Mouse (Mus musculus) urinary bladder, postnatal 4 days (tissue): ENCODE data around the gene Kcns1.

Source experiments
- DNase-seq, 2 experiments: peaks; one replicate each; pipeline ENCODE4 v3.0.0; 2021 to 2022; ENCODE audit warnings: low spot score in 2 of 2

The Kcns1 gene

DNA sequence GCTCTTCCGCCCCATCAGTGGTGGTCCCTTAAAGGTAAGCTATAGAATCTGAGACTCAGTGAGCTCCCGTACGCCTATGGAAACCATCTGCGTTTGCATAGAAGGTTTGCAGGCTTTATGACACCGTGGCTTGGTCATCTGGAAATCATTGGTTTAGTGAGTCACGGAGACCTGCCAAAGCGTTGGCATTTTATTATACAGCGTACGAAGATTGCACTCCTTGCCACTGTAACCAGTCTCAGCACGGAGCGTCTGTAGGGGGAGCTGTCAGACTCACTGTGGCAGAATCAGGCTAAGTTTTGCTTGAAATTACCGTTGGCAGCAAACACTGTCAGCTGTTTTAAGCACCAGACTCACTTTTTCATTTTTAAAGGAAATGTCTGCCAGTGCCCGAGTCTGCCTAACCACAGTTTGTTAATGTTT, 44.4 kb downstream of the Kcns1 start:
- DNase-seq, result no peak

DNA sequence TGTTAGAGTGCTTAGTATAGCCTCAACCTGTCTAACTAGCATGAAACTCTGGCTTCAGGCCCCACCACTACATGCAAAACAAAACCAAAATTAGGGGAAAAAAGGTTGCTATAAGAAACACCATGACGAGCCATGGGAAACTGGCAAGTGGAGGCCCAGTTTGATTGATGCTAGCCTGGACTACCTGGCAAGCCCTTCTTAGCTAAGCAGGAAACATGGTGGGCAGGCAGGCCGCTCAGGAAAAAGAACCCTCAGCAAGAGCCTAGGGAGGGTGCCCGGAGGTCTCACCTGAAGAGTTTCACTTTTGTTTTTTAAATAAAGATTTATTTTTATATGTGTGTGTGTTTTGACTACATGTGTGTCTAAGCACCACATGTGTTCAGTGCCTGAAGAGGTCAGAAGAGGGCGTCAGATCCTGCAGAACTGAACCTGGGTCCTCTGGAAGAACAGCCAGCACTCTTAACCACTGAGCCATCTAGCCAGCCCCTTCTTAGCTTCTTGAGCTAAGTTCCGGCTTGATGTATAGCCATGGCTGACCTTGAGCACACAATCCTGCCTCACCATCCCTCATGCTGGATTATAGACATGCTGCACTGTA, 47.6 kb downstream of the Kcns1 start:
- no peak for DNase-seq

DNA sequence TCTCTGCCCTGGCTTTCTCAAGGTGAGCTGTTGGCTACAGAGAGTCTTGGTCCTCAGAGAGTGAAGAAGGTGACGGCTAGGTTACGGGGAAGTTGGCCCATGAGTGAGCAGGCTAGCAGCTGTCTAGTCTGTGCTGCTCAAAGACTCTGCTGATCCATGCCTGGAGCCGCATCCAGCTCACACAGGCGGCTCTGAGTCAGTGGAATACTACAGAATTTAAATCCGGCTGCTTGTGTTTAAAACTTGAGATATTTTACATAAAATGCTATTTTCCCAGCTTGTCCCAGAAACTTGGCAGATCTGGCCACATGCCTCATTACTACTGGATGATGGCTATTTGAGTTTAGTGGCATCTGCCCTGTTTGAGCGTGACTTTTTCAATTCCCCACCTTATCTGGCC, 51.4 kb downstream of the Kcns1 start:
- no peak for DNase-seq

- DNase-seq, result peak in 1 of 2 experiments; percentile 44
Measured at GRCm38 (mm10) chr2:164115531-164115930, 55.4 kb downstream of the Kcns1 start.

DNA sequence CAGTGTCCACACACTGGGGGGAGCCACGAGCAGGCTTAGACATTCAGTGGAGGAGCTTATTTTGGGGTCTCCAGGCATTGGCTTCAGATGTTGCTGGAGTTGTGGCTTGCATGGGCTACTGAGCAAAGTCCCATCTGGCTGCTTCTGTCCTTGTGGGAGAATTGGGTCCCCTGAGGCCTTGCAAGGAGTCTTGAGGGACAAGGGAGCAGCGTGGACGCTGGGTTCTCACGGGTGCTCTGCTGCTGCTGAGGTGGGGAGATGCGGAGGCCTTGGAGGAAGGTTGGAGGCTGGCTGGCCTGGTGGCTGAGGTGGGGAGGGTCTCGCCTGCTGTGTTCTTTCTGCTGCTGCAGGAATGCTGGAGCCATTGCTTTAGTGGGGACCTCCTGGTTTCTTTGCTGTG, 56.9 kb downstream of the Kcns1 start:
- DNase-seq, result no peak
